Mouse (Mus musculus) kidney, adult 2 months (tissue): ENCODE results near the gene Rpl3l.

ENCODE experiments used
- CTCF ChIP-seq: fragments of 200-500 bp; conservative IDR thresholded peaks from 2 replicates; pipeline ENCODE4 v1.5.1; 2011; ENCODE audit warnings: low read depth, mild to moderate bottlenecking, control low read depth, low read length, moderate library complexity, mixed read lengths; ENCODE audit not compliant: insufficient read depth, insufficient read length
- POLR2A ChIP-seq: fragments of 200-500 bp; IDR thresholded peaks from one replicate; pipeline ENCODE4 v1.6.1; 2011; ENCODE audit warnings: low read depth, low read length, control low read depth

GRCm38 (mm10) chr17:24697985-24698384, 29.6 kb upstream of the Rpl3l start:
- TF ChIP-seq POLR2A: no peak
- TF ChIP-seq CTCF: no peak
